Mouse (Mus musculus) brain, embryonic 18.5 days (tissue): ENCODE data around the gene 4930415O20Rik.
"Not testable (repeated sequence)": the region's sequence is repeated elsewhere in the genome, so short reads cannot be mapped to it uniquely, and the experiment has no call there.

Experiments used
- DNase-seq: peaks from one replicate; pipeline ENCODE4 v3.0.0-alpha.2; 2012; ENCODE audit warnings: low read depth, low spot score

Gene 4930415O20Rik

DNA sequence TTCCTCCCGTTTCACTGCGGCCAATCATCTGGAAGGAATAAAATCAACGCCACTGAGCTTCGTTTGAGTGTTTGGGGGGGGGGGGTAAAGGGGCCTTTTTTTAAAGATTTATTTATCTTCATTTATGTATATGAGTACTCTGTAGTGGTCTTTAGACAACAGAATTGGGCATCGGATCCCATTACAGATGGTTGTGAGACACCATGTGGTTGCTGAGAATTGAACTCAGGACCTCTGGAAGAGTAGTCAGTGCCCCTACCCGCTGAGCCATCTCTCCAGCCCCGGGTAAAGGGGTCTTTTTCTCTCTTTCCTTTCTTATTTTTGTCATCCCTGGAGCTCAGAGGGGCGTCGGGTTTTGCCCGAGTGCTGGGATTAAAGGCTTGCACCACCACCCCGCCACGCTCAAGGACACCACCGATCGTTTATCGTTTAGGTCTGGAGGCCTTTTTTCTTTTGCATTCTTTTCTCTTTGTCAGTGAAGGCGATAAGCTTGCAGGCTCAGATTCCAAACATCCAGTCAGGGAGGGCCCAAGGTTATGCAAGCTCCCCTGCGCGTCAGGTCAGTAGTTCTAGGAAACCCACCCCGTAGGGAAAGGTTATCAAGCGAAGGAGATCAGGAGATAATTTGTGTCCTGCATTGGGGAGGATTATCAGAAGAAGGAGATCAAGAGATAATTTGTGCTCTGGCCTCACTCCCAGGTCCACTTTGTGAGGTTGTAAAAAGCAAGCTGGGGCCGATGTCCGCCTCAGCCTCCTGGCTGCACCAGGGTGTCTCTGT lies 2.4 kb upstream of the 4930415O20Rik start:
- no peak for DNase-seq

DNA sequence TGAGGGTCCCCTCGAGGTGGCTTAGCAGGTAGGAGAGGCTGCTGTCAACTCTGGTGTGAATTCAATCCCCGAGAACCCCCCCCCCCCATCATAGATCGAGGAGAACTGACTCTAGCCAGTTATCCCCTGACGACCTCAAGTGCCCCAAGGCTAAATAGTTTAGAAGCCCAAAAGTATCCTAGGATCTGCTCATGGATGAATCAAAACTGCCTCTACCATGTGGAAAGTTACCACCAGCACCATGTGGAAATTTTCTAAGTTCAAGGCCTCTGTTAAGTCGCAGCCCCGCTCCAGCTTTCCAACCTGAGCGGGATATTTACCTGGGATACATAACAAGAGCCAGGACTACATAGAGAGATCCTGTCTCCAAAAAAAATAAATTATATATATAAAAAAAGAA lies 1.6 kb upstream of the 4930415O20Rik start:
- DNase-seq = no peak

DNA sequence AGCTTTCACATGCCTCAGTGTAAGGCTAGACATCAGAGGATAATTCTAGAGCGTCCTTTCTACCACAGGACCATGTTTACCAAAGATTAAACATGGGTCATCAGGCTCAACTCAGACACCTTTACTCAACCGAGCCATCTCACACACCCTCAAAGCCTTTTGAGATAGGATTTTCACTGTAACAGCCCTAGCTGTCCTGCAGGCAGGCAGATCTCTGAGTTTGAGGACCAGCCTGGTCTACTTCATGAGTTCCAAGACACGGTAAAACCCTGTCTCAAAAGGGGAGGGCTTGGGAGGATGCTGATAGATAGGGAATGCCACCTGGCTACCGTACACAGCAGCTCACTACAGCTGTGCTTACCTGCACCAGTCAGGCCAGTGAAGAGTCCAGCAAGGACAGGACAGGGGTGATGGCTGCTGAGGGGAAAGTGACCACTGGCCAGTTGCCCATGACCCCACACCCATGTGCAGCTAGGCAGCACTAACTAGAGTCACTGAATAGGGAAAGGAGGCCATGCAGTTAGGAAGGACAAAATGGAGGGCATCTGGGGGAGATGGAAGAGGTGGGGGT lies 924 bp upstream of the 4930415O20Rik start:
- DNase-seq = no peak

DNA sequence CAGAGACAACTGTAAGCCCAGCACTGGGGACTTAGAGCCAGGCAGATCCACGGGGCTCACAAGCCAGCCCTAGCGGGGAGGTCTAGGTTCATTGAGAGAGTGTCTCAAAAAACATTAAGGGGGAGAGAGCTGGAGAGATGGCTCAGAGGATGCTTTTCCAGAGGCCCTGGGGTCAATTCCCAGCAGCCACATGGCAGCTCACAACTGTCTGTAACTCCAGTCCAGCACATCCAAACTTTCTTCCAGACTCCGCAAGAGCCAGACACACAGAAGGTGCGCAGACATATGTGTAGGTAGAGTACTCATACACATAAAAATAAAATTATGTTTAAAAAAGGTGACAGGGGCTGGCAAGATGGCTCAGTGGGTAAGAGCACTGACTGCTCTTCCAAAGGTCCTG lies 2.5 kb downstream of the 4930415O20Rik start:
- no peak for DNase-seq

DNA sequence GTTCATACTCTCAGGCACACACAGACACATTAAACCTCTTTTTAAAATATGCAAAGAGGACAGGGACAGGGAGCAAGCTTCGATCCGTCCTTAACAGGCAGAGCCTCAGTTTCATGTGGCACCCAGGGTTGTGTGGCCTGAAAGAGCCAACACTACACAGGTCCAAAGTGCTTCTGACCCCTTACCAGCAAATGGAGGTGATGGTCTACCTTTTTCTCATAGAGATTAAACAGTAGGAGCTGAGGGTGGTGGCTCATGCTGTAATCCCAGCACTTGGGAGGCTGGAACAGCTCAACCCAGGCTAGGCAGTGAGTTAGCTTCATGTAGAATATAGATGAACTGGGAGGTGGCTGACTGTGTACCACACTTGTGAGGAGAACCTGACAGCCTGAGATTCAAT lies 8.5 kb downstream of the 4930415O20Rik start:
- no peak for DNase-seq

DNA sequence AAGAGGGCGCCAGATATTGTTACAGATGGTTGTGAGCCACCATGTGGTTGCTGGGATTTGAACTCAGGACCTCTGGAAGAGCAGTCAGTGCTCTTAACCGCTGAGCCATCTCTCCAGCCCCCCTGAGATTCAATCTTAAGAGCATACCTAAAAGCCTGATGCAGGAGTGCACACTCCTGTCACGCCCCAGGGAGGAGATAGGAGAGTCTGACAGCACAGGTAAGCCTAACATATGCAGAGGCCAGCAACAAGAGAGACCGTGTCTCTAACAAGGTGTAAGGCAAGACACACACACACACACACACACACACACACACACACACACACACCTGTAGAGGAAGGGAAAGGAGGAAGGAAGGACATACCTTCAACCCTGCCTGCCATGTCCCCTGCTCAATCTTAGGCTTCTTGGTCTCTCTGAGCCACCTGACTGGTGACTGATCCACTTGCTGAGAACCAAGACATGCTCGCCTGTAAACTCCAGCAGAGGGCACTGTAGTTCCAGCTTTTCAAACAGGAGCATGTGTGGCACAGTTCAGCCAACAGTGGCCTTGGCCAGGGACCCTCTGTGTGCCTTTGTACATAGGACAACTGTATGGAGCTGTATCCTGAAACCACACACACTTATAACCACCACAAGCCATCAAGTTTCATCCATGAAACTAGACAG lies 9.1 kb downstream of the 4930415O20Rik start:
- DNase-seq = peak; percentile 56

DNA sequence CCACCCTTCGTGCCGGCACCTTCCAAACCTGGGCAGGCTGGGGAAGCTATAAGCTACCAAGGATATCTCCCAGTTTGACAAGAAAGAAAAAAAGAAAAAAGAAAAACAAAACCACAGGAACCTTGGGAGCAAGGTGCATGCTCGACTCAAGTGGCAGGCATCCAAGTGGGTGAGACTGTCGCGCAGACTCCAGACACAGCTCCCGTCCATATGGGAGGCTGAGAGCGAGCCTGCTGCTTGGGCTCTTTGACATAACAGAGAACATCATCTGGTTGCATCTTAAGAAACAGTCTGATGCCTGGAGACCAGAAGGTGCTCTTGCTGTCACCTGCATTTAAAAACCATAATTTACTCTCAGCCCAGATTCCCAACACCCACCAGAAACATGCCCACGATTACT lies 11.6 kb downstream of the 4930415O20Rik start:
- no peak for DNase-seq

DNA sequence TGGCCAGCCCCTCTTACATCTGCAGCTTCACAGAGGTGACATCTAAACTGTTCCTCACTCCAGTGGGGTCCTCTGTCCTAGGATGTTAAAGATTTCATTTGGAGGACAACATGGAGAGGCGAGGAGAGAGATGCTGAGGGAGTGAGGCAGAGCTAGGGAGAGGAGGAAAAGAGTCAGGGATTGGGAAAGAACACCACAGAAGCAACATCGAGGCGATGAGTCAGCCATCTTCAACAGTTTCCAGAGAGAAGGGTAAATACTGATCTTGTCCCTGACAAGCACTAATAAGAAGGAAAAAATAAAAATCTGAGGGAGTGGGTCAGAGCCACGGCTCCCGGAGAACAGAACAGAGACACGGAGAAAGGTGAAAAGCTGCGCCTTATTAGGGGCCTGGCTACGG lies 12.2 kb downstream of the 4930415O20Rik start:
- no peak for DNase-seq

DNA sequence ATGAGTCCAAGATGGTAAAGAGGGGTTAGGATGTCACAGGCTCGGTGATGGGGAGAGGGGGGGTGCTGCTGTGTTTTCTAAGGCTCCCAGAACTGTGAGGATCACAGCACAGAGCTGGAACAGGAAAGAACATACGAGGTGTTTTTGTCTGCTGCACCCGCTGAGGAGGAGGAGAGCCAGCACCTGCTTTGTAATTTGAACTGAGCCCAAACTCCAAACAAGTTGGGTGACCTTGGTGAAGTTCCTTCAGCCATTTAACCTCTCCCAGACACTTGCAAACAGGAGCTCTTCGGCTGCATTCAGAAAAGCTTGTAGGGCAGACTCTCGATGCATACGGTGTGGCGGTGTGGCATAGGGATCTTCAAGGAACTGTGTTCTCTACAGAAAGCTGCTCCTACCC lies 14.6 kb downstream of the 4930415O20Rik start:
- no peak for DNase-seq

DNA sequence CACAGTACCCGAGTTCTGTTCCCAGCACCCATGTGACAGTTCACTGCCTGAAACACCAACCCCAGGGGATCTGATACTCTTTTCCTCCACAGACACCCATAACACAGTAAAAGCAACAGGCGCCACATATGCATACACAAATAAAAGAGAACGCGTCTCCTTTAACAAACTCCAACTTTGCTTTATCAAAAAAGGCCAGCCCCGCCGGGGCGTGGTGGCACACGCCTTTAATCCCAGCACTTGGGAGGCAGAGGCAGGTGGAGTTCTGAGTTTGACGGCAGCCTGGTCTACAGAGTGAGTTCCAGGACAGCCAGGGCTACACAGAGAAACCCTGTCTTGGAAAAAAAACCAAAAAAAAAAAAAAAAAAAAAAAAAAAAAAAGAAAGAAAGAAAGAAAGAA lies 15.3 kb downstream of the 4930415O20Rik start:
- not testable (repeated sequence) for DNase-seq

DNA sequence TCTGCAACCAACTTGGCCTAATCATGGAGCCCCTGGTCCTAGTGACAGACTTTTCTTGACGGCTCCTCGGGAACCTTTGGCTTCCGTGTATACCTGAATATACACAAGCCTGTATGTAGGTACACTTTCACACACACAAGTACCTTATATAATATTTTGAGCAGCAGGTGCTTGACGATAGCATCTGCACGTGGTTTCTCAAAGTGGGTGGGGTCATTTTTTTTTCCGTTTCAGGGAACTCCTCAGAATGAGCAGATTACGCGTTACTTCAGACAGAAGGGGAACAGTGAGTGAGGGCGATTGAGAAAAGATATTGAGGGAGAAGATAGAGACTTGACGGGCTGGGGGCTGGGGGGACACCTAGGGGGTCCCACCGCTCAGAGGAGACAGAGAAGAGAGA lies 16.9 kb downstream of the 4930415O20Rik start:
- no peak for DNase-seq

DNA sequence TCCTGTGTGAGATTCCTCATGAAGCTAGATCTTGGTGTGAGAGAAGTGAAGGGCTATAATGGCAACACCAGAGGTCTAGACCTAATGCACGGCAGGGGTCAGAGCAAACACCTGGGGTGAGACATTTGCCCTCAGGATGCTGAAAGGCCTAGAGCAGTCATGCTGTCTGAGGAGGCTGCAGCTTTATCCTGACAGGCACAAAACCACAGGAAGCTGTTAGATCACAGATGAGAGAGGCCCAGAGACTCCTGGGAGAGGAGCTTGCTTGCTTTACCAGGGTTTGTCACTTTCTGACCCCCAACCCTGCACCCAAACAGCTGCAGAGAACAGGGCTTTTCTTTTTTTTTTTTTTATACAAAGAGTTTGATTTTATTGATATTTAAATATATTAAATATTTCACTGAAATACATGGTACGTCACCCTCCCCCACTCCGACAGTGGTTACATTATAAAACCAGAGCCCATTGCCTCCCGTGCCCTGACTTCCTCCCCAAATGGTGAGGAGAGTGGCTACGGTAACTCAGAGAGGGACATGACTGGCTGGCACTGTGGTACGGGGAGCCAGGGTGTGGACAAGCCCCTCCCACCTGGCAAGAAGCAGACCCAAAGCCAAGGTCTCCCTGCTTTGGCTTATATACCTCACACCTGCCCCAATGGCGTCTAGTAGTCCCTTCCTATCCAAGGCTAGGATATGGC lies 19.0 kb downstream of the 4930415O20Rik start:
- DNase-seq = no peak

DNA sequence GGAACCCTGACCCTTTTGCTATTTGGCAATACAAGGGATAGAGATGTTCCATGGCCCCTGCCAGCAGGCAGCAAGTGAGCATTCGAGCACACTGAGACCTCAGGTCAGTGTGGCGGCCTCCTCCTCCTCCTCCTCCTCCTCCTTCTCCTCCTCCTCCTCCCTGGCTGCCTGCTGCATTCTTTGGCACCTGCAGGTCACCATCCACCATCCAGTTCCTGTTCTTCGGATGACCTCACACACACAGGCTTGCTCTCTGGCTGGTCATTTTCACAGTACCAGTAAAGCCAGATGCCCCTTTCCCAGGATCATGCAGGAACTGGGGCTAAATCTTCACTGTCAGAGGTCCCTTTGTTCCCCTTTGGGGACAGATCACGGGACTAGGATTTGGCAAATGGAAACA lies 20.6 kb downstream of the 4930415O20Rik start:
- no peak for DNase-seq

DNA sequence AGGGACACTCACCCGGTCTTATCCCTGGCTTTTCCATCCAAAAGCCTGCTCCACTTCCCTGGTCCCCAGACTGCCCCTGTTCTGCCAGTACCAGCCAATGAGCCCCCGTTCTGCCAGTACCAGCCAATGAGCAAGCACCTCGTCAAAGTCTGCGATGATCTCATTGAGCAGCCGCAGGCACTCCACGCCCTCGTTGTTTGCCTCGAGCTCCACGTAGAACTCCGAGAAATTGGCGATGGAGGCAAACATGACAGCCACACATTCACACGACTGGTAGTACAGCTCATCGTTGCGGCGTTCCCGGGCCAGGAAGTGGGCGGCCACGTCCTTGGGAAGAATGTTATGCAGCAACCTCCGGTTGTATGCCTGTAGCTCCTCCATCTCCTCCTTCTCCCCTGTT lies 23.4 kb downstream of the 4930415O20Rik start:
- DNase-seq = no peak

DNA sequence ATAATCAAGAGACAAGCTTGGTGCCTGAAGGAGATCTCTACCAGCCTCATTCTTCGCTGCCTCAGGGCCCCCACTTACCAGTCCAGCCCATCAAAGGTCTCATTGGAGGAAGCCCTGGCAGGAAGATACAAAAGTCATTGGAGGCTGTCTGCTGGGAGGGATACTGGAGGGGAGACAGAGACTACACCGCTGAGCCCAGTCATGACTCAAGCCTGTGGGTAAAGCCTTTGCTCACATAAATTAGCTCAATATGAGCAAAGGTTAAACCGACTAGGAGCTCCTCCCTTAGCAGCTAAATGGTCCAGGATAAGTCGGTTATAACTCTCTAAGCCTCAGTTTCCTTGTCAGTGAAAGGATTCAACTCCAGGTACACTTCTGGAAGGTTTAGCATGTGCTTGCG lies 24.2 kb downstream of the 4930415O20Rik start:
- no peak for DNase-seq

DNA sequence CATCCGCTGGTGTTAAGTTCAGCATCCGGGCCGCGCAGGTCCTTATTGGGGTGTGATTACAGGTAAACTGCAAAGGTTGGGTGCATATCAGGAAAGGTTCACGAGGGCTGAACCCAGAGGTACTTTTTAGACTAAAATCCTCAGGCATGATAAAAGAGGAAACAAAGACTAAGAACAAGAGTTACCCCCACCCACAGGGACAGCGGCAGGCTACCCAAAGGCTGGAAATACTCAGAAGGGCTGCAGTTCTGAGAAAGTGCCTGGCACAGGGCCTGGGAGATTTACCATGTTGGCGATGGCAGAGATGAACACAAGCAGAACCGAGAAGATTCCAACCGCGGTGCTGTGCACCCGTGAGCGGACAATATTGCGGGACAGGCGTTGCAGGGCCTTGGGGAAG lies 25.8 kb downstream of the 4930415O20Rik start:
- no peak for DNase-seq

DNA sequence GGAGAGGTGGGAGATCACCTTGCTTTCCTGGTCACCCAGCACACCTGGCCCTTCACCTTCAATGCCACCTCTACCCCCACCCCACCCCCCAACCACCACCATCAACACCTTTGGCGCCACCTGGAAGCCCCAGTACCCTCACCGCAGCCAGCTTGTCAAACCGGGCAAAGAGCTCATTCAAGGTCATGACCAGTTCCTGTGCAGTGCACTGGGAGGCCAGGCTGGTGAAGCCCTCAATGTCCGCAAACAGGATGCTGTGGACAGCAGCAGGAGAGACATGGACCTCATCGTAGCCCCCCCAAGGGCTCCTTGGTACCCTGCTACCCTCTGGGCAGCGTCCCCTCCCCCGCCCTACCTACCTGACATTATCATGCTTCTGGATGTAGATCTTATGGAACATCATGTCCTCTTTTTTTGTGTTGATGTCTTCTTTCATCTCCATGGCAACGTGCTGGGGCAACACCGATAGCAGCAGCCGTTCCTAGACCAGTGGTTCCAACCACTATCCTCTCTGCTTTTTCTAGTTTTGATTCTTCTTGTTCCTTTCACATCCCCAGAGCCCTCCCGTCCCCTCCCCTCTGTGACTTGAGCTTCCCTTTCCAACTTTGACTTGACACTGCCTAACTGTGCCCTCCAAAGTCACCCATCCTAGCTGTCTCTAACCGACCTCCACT lies 29.4 kb downstream of the 4930415O20Rik start:
- no peak for DNase-seq

DNA sequence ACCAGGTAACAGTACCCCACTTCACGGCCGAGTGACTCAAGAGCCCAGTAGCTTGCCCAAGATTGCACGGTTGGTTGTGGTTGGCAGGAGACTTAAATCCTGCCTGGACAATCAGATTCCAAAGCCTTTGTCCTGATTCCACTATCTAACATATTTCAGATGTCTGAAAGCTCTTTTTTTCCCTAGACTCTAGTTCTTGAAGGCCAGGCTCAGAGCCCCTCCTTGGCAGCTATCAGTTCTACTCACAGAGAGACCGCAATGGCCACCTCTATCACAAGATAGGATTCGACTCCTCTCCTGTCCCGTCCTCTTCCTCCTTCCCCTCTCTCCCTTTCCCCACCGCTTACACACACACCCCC lies 31.0 kb downstream of the 4930415O20Rik start:
- no peak for DNase-seq

DNA sequence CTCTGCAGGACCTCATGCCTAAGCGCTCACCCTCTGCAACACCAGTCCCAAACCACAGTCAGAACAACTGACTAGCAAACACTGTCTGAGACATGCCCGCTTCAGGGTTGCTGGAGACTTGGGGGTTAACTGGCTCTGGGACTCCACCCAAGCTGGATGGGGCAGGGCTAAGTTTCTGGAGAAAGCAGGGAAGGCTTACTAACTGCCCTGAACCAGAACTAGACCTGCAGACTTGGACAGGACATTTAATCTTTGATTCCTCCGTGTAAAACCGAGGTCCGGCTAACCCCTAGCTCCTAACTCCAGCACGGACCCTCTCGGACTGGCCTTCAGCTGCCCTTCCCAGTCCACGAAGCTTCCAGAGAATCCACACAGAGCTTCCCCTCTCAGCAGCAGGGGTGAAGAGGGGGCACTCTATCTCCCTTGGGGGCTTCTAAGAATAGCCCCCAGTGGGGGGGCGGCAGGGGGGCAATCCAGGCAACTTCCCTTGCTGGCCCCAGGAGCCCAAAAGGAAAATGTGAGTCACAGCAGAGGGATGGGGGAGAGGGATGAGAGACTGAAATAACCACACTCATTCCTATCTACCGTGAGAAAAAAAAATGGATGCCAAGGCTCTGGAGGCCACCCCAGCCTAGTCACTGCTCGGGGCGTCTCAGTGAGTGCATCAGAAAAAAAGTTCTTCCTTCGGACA lies 31.5 kb downstream of the 4930415O20Rik start:
- DNase-seq = no peak

DNA sequence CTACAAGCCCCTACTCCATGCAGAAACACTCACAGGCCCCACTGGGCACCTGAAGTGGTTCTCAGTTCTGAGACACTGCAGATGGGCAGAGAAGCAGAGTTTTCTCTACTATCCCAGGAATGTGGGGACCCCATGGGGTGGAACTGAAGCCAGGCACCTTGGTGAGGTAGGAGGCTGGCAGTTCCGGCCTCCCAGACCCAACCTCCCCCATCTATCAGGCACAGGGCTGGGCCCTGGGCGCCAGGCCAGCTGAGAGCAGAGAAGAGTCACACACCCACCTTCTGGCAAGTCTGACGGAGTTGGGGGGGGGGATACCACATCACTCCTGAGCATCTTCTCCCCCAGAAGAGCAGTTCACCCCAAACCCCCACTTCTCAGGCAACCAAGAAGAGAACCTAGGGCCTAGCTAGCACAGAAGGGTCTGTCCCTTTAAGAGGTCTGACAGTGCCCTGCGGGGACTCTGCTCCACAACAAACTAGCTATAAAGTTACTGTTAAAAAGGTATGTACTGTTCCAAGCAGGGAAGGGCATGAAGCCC lies 32.2 kb downstream of the 4930415O20Rik start:
- DNase-seq = no peak

DNA sequence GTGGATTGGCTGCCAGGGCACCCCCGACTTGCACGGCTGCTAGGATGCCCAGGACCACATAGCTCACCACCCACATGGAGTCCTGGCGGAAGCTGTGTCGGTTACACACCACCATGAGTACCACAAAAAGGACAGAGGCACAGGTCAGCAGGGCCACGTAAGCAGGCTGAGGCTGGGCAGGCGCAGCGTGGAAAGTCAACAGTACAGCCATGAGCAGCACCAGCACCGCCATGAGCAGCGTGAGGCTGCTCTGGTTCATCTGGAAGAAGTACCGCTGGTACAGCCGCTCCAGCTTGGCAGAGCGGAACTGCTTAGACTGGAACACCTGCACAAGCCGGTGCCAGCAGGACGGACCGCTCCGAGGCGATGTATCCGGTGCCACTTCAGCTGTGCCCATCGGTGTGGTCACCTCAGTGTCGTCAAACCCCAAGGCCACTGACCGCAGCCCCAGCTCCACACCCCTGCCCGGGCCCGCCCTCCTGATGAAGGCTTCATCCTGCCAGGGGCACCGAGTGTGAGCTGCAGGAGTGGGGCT lies 33.3 kb downstream of the 4930415O20Rik start:
- DNase-seq = no peak
